Mouse (Mus musculus) gastrocnemius, postnatal 25 days (tissue): ENCODE results near the gene Spdye4b. TPM values are rescaled to one million over a fixed set of nuclear protein-coding genes. Genes with fewer than 3 reads are reported as not detected.
A peak's percentile ranks its signal among the peaks of the same experiment; 100 is the strongest.

Source experiments
- DNase-seq: peaks from one replicate; pipeline ENCODE4 v3.0.0; 2022
- microRNA-seq, 2 experiments: library from miRNA; unstranded; fragments of <30 nt; microRNA quantifications; one replicate each; pipeline ENCODE4 v1.2.0; 2021; ENCODE audit warnings: borderline replicate concordance in 2 of 2
- total RNA-seq, 2 experiments: library from RNA; stranded (reverse); gene quantifications; 1 replicate in 1 of 2; 2 replicates in 1 of 2; pipeline ENCODE4 v1.2.3; 2021

Spdye4b gene
- total RNA-seq, 2 experiments from 2014 or later = not detected

DNA sequence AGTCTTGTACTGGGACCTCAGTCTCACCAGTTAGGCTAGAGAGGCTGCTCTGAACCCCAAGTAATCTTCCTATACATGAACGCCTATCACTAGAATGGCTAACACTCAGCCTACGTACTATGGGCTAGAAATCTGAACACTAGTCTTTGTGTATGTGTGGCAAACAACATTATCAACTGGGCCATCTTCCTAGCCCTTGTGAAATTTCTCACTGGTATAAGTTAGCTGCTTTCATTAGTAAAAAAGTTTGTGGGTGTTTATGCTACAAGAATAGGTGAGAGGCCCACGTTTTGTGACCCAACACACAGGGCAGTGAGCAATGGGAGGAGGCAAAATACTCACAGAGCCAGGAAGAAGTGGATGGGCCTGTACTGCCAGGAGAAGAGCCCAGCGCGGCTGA, 40.2 kb downstream of the Spdye4b start:
- no peak for DNase-seq

DNA sequence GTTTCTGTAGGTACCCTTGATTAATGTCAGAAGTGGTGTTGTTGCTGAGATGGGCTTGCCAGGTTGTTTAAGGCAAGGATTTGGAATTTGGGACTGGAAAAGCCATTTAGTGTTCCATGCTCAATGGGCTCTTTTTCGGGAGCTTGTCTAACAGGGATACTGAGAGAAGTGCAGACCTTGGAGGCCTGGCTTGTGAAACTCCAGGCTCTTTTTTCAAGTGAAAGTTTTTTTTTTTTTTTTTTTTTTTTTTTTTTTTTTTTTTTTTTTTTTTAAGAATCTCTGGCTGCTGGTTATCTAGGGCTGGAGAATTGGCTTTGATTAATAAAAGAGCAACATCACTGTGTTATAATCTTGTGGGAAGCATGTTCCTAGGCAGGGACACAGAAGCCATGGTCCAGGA, 41.5 kb downstream of the Spdye4b start:
- no peak for DNase-seq

DNA sequence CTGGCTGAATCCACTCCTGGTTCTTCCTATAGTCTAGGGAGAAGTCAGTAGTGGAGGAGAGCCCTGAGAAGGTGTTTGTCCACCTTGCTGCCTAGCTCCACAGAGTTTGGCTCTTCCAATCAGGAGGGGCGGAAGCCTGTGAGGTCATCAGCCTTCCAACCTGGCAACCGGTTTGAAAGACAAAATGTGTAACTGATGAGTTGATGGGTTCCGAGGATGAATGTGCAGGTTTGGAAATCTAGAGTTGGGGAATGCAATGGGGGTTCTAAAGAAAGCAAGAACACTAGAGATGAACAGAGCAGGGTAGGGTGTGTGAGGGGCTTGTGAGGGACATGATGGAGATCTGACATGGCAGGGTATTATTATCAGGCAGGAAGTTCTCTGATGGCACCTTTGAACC, 46.0 kb downstream of the Spdye4b start, which contains the start of gene Spdye4a:
Gene Spdye4a, minus strand, starts transcription at position 101 of the 400 bp plus-strand sequence.
- DNase-seq = no peak

DNA sequence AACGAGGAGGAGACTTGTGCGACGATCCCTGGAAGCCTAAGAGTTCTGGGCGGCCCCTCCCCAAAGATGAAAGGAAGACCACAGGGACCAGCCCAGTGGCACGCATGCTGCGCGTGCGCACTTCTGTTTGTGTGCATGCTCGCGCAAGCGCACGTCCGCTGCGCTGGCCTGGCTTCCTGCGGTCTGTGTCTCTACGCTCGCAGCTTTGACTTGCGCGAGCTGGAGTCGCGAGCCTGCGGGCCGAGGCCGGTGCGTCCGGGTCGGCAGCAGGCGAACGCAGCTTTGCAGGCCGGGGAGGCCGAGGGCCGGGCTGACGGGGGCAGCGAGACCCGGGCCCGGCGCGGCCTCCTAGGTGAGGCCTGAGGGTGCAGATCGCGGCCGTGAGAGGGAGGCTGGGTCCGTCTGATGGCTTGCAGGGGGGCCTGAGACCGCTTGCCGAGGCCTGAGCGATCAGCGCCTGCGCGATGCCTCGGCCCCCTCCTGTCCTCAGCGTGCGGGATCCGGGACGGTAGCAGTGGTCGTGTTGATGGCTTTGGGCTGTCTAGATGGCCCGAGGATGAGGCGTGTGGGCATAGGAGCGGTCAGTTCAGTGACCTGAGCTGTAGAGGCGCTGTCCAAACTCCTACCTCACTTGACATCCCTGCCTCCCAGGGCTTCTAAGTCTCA, 54.3 kb downstream of the Spdye4b start, which contains the start of gene Zfp12:
Gene Zfp12, plus strand, starts transcription at position 136 of the 666 bp plus-strand sequence.
- DNase-seq = peak; percentile 94

DNA sequence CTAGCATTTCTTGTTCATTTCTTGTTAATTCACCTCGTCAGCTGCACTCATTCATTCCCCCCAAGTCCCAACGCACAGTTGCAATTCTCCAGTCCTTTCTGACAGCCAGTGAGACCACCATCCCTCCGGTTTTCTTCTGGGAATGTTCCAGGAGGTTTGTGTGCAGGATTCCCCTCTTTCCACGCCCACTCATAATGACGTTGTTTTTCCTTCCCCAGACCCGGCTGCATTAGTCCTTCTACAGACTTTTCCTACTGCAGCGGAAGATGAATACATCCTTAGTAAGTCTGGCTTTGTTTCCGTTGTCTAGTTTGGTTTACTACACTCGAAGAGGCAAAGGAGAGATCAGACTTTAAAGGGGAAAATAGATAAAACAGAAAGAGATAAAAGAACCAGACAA, 55.2 kb downstream of the Spdye4b start:
- DNase-seq = no peak

DNA sequence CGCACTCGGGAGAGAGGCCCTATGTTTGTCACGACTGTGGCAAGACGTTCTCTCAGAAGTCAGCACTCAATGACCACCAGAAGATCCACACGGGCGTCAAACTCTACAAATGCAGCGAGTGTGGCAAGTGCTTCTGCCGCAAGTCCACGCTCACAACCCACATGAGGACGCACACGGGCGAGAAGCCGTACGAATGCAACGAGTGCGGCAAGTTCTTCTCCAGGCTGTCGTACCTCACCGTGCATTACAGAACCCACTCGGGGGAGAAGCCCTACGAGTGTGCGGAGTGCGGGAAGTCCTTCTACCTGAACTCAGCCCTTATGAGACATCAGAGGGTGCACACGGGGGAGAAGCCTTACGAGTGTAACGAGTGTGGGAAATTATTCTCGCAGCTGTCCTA, 64.1 kb downstream of the Spdye4b start:
- DNase-seq = no peak

DNA sequence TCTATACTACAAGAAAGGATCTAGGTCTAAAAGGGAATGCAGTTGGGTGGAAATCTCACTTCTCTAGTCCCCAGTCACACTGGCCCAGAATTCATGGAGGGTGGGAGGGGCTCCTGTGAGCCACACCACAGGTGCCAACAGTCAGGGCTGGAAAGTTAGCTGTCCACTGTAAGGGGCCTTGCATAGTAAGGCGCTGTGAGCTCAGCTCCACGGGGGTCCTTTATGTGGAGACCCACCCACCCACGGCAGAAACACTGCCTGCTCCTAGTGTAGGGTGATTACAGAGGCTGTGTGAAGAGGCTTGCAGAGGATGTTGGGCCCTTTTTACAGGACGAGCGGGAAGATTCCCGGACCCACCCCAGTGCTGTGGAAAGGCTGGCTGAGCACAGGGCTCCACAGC, 71.2 kb downstream of the Spdye4b start:
- DNase-seq = no peak

DNA sequence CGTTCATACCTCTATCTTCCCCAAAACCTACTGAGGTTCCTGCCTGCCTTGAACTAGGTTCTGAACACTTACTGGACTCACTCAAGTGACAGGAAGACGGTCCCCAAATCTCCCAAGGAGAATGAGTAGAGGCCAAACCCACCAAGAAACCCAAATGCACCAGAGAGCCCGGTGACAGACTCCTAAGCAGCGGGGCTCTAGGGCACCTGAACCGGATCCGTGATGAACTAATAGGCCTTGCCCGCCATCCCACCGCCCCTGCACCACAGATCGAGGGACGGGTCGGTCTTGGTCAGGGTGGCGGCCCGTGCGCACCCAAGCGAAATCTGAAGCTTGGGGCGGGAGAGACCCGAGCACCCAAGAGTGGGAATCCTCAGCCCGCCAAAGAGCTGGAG, 72.0 kb downstream of the Spdye4b start:
- no peak for DNase-seq

DNA sequence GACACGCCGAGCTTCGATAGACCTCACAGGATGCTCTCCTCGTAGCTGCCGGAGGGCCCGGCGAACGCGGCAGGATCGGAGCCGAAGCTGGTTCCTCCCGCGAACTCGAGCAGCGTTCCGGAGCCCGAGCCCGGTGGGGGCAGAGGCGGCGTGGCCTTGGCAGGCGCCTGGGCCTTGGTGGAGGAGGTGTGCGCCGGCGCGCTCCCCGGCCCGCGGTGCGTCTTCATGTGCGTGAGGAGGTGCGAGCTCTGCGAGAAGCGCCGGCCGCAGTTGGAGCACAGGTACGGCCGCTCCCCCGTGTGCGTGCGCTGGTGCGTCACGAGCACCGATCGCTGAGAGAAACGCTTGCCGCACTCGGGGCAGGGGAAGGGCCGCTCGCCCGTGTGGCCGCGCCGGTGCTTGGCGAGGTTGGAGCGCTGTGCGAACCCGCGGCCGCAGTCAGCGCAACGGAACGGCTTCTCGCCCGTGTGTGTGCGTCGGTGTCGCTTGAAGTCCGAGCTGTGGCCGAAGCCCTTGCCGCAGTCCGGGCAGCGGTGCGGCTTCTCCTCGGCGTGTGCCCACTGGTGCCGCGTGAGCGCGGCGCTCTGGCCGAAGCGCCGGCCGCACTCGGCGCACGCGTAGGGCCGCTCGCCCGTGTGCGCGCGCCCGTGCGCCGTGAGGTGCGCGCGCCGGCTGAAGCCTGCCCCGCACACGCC, 72.5 kb downstream of the Spdye4b start:
- no peak for DNase-seq

DNA sequence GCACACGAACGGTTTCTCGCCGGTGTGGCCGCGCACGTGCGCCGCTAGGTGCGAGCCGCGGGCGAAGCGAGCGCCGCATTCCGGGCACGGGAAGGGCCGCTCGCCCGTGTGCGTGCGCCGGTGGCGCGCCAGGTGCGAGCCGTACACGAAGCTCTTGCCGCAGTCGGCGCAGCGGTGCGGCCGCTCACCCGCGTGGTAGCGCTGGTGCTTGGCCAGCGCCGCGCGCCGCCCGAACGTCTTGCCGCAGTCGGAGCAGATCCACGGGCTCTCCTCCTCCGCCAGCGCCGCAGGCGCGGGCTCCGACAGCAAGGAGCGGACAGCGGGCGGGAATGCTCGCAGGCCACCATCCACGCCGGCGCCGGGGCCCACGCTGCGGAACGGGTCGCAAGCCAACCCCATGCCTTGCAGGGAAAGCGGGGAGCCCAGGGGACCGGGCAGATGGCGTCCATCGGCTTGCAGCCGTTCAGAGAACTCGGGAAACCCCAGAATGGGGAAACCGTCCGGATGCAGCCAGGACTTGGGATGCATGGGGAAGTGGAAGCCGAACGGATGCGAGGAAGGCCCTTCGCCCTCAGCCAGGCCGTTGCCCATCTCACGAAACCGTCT, 73.2 kb downstream of the Spdye4b start:
- no peak for DNase-seq

Small RNA genes within 50 kb of the gene (microRNA-seq; reads per million reads assigned to microRNA genes)
- 0 reads per million in 2 experiments for gene Gm44405

Other genes with a start within 250 kb of the Spdye4b start
- 10 to 100 TPM; 13.4 to 17.6 TPM for gene Fscn1, start 220.7 kb upstream of the Spdye4b start, total RNA-seq
- 10 to 100 TPM; 14.8 to 16.1 TPM for gene Rnf216, start 68.0 kb upstream of the Spdye4b start, total RNA-seq
- gene Olfr718-ps1, start 33.4 kb upstream of the Spdye4b start, total RNA-seq = under 1 TPM in 1 of 2 experiments, not detected in 1; 0.05 TPM
- gene Rbak, start 242 bp upstream of the Spdye4b start, total RNA-seq = 1 to 10 TPM; 3.6 to 3.7 TPM
- gene Spdye4a, start 45.9 kb downstream of the Spdye4b start, total RNA-seq = not detected
- 1 to 10 TPM; 6.7 to 8.0 TPM for gene Zfp12, start 54.1 kb downstream of the Spdye4b start, total RNA-seq
- gene Zfp316, start 89.0 kb downstream of the Spdye4b start, total RNA-seq = 1 to 10 TPM; 2.9 to 3.1 TPM
- under 1 TPM in 1 of 2 experiments, not detected in 1; 0.28 TPM for gene Zfp853, start 112.6 kb downstream of the Spdye4b start, total RNA-seq
- gene E130309D02Rik, start 134.3 kb downstream of the Spdye4b start, total RNA-seq = 10 to 100 TPM in 1 of 2 experiments, 1 to 10 TPM in 1; 8.1 to 11.2 TPM
- 10 to 100 TPM; 32.1 to 33.0 TPM for gene Zdhhc4, start 148.2 kb downstream of the Spdye4b start, total RNA-seq
- not detected for gene Grid2ip, start 176.3 kb downstream of the Spdye4b start, total RNA-seq
- 10 to 100 TPM; 34.1 to 40.0 TPM for gene Kdelr2, start 222.8 kb downstream of the Spdye4b start, total RNA-seq